Mouse (Mus musculus): ENCODE measurements around the gene Gpm6a. TPM values are rescaled to one million over a fixed set of nuclear protein-coding genes. Genes with fewer than 3 reads are reported as not detected.

Gene Gpm6a
- polyA plus RNA-seq, 1 experiment from 2014 or later = 6.3 TPM

DNA sequence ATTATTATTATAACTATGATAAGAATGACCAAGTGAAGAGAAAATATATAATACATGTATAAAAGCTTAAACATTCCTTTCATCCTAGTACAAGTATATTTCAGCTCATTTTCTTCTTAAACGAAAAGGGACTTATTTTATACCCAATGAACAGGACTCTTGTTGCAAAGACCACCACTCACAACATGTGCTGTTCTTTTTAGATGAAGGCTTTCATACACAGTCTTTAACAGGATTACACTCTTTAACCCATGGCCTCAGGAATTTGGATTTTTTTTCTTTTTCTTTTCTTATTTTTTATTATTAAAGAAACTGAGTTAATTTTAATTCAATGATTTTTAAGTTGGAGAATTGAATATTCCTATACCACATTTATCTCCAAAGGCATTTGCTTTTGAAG, 20.4 kb downstream of the Gpm6a start:
- Histone ChIP-seq H3K4me1 (no peaks in the 10 kb centered on the region), H3K4me3 (no peak overlapping the region), H3K27me3 (ENCODE audit: insufficient read depth, poor library complexity, severe bottlenecking) (no peaks in the 10 kb centered on the region), H3K9me3 (no peaks in the 10 kb centered on the region), H3K27ac (no peak overlapping the region), H3K36me3 (no peaks in the 10 kb centered on the region)
- no peak for DNase-seq (ENCODE audit: low spot score)
- whole genome bisulfite sequencing = 78% methylated on average over 1 of the region's 1 CpGs

DNA sequence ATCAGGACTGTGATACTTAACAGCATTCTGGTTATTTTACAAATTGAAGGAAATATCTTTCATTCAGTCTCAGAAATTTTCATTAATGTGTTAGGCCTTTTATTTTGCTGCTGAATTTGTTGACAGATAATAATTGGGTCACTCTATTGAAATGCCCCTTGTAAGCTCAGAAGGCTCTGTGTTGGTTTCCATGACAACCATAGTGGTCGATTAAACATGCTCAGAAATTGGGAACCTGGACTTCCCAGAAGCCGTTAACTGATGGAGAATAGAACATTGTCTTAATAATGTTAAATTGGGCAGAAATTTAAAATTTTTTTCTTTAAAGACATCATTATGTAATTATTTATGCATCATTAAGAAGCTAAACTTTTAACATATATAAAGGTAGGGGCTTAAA, 20.9 kb downstream of the Gpm6a start:
- Histone ChIP-seq H3K4me3 (no peak overlapping the region), H3K36me3 (no peaks in the 10 kb centered on the region), H3K27ac (no peak overlapping the region), H3K9me3 (no peaks in the 10 kb centered on the region), H3K4me1 (no peaks in the 10 kb centered on the region), H3K27me3 (ENCODE audit: insufficient read depth, poor library complexity, severe bottlenecking) (no peaks in the 10 kb centered on the region)
- DNase-seq (ENCODE audit: low spot score) = no peak
- WGBS = 67% methylated on average over 2 of the region's 2 CpGs

GRCm38 (mm10) chr8:54975927-54976326, 21.3 kb downstream of the Gpm6a start:
- Histone ChIP-seq H3K27ac (no peak overlapping the region), H3K4me3 (no peak overlapping the region)
- 89% methylated on average over 2 of the region's 2 CpGs for WGBS

GRCm38 (mm10) chr8:54976663-54977062, 22.0 kb downstream of the Gpm6a start:
- H3K27me3 ChIP-seq (ENCODE audit: insufficient read depth, poor library complexity, severe bottlenecking) = no peaks in the 10 kb centered on the region

More at GRCm38 (mm10) chr8:54975927-54976326, 21.3 kb downstream of the Gpm6a start:
- H3K9me3 ChIP-seq = no peaks in the 10 kb centered on the region
- DNase-seq (ENCODE audit: low spot score) = no peak
- H3K4me1 ChIP-seq = no peaks in the 10 kb centered on the region
- H3K36me3 ChIP-seq = no peaks in the 10 kb centered on the region
- no peaks in the 10 kb centered on the region for H3K27me3 ChIP-seq (ENCODE audit: insufficient read depth, poor library complexity, severe bottlenecking)

GRCm38 (mm10) chr8:54986791-54987190, 32.1 kb downstream of the Gpm6a start:
- Histone ChIP-seq H3K27ac (no peak overlapping the region), H3K27me3 (ENCODE audit: insufficient read depth, poor library complexity, severe bottlenecking) (no peaks in the 10 kb centered on the region), H3K4me3 (no peak overlapping the region), H3K9me3 (no peaks in the 10 kb centered on the region), H3K36me3 (no peaks in the 10 kb centered on the region), H3K4me1 (no peaks in the 10 kb centered on the region)
- WGBS = 60% methylated on average over 2 of the region's 2 CpGs
- no peak for DNase-seq (ENCODE audit: low spot score)

More at GRCm38 (mm10) chr8:54976663-54977062, 22.0 kb downstream of the Gpm6a start:
- no peak overlapping the region for H3K4me3 ChIP-seq
- no peaks in the 10 kb centered on the region for H3K36me3 ChIP-seq
- no peaks in the 10 kb centered on the region for H3K9me3 ChIP-seq
- no peaks in the 10 kb centered on the region for H3K4me1 ChIP-seq
- WGBS = 51% methylated on average over 1 of the region's 1 CpGs
- DNase-seq (ENCODE audit: low spot score) = no peak
- no peak overlapping the region for H3K27ac ChIP-seq

DNA sequence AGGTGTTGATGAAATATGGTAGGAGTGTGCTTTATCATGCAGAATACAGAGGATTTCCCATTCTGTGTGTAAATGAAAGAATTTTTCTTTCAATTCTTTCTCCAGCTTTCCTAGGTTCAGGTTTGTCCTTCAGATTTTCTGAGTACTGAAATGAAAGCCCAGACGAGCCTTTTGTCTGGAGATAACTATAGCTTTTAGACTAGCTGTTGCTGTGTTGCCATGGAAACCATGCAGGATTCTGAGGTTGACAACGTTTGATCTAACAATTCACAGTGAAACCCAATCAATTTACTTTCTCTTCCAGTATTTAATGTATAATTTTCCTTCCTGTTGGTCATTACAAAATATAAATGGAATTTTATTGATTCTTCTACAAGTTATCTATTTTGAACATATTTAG, 34.5 kb downstream of the Gpm6a start:
- no peak for DNase-seq (ENCODE audit: low spot score)
- Histone ChIP-seq H3K9me3 (no peaks in the 10 kb centered on the region), H3K36me3 (no peaks in the 10 kb centered on the region), H3K4me3 (no peak overlapping the region), H3K4me1 (no peaks in the 10 kb centered on the region), H3K27me3 (ENCODE audit: insufficient read depth, poor library complexity, severe bottlenecking) (no peaks in the 10 kb centered on the region), H3K27ac (no peak overlapping the region)
- WGBS = 39% methylated on average over 2 of the region's 2 CpGs

DNA sequence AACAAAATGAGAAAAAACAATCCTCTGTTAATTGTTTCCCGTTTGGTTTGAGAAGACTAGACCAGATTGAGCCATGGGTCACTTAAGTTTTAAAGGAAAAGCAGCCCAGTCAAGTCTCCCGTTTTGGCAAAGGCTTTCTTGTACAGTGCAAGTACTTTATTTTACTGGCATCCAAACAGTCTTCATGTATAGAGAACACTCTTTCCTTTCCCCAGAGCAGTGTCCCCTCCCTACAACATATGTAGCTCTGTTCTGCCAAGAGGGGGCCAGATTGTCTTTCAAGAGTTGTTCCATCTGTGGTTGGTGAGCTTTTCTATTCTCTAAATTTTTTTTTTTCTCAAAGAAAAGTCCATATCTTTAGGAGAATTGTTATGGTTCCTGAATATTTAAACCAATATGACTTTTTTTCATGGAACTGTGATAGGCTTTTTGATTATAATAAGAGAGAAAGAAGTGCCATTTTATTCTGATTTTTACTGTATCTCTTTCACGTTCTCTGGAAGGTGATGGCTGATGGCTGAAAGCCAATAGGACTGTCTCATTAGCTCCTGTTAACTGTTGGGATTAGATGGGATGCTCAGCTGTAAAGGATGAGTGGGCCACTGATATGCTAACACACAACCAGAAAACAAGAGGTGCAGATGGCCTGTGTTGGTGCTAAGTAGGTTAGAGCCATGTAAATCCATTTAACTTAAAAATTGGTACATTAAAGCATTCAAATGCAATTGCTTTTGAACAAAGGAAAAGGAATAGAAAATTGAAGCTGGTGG, 37.4 kb downstream of the Gpm6a start:
- no peak overlapping the region for H3K4me3 ChIP-seq
- no peak for DNase-seq (ENCODE audit: low spot score)
- no peaks in the 10 kb centered on the region for H3K36me3 ChIP-seq
- 69% methylated on average over 3 of the region's 3 CpGs for WGBS
- H3K9me3 ChIP-seq = no peaks in the 10 kb centered on the region
- no peaks in the 10 kb centered on the region for H3K4me1 ChIP-seq
- H3K27ac ChIP-seq = no peak overlapping the region
- H3K27me3 ChIP-seq (ENCODE audit: insufficient read depth, poor library complexity, severe bottlenecking) = no peaks in the 10 kb centered on the region

DNA sequence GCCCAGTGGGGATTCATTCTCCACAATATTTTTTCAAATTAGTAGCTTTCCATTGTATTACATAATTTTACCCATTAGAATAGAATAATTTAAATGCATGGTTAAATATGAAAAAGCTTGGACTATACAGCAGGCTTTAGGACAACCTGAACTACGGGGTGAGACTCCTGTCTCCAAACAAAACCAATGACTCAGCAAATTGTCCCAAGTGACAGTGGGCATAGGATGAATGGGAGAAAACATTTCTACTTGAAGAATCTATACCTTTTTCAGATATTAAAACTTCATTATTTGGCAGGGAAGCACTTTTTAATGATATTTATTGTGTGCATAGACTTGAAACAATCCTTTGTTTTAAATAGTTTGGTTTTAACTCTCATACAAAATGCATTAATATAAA, 41.0 kb downstream of the Gpm6a start:
- Histone ChIP-seq H3K4me1 (no peaks in the 10 kb centered on the region), H3K4me3 (no peak overlapping the region), H3K9me3 (no peaks in the 10 kb centered on the region), H3K27ac (no peak overlapping the region), H3K36me3 (no peaks in the 10 kb centered on the region), H3K27me3 (ENCODE audit: insufficient read depth, poor library complexity, severe bottlenecking) (no peaks in the 10 kb centered on the region)
- WGBS = 78% methylated on average over 1 of the region's 1 CpGs
- DNase-seq (ENCODE audit: low spot score) = no peak

DNA sequence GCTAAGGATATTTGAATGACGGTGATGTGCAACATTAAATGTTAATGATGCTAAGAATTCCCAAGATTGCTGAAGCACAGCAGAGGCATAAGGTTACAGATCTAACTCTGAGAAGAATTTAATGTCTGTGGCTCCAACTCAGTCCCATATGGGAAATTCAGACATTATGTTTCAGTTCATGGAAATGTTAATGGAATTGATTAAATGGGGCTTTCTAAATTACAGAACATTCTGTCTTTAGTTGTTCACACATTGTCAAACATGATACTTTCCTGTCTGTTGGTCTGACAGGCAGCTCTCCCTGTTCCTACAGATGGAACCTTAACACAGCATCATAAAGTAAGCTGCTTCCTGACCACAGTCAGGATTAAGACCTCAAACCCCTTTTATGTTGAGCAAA, 47.8 kb downstream of the Gpm6a start:
- no peak overlapping the region for H3K4me3 ChIP-seq
- no peaks in the 10 kb centered on the region for H3K27me3 ChIP-seq (ENCODE audit: insufficient read depth, poor library complexity, severe bottlenecking)
- no peaks in the 10 kb centered on the region for H3K4me1 ChIP-seq
- DNase-seq (ENCODE audit: low spot score) = no peak
- no peaks in the 10 kb centered on the region for H3K9me3 ChIP-seq
- 80% methylated on average over 1 of the region's 1 CpGs for WGBS
- H3K36me3 ChIP-seq = no peaks in the 10 kb centered on the region
- H3K27ac ChIP-seq = no peak overlapping the region

GRCm38 (mm10) chr8:55002946-55003345, 48.3 kb downstream of the Gpm6a start:
- no peaks in the 10 kb centered on the region for H3K9me3 ChIP-seq
- H3K4me1 ChIP-seq = no peaks in the 10 kb centered on the region
- DNase-seq (ENCODE audit: low spot score) = no peak
- WGBS = 48% methylated on average over 2 of the region's 2 CpGs
- H3K27me3 ChIP-seq (ENCODE audit: insufficient read depth, poor library complexity, severe bottlenecking) = no peaks in the 10 kb centered on the region
- H3K4me3 ChIP-seq = no peak overlapping the region
- no peaks in the 10 kb centered on the region for H3K36me3 ChIP-seq
- no peak overlapping the region for H3K27ac ChIP-seq

GRCm38 (mm10) chr8:55012228-55012627, 57.6 kb downstream of the Gpm6a start:
- WGBS = 64% methylated on average over 2 of the region's 2 CpGs
- Histone ChIP-seq H3K4me1 (no peaks in the 10 kb centered on the region), H3K27me3 (ENCODE audit: insufficient read depth, poor library complexity, severe bottlenecking) (no peaks in the 10 kb centered on the region), H3K4me3 (no peak overlapping the region), H3K9me3 (no peaks in the 10 kb centered on the region), H3K36me3 (no peaks in the 10 kb centered on the region), H3K27ac (no peak overlapping the region)
- DNase-seq (ENCODE audit: low spot score) = no peak

- Histone ChIP-seq H3K9me3 (no peaks in the 10 kb centered on the region), H3K4me1 (no peaks in the 10 kb centered on the region), H3K4me3 (no peak overlapping the region), H3K36me3 (no peaks in the 10 kb centered on the region), H3K27ac (no peak overlapping the region), H3K27me3 (ENCODE audit: insufficient read depth, poor library complexity, severe bottlenecking) (no peaks in the 10 kb centered on the region)
- 75% methylated on average over 1 of the region's 1 CpGs for WGBS
- no peak for DNase-seq (ENCODE audit: low spot score)
Observed at GRCm38 (mm10) chr8:55017071-55017470, 62.4 kb downstream of the Gpm6a start.

- H3K27ac ChIP-seq = no peak overlapping the region
- DNase-seq (ENCODE audit: low spot score) = no peak
- WGBS = 69% methylated on average over 10 of the region's 10 CpGs
- H3K27me3 ChIP-seq (ENCODE audit: insufficient read depth, poor library complexity, severe bottlenecking) = no peaks in the 10 kb centered on the region
- H3K4me3 ChIP-seq = no peak overlapping the region
- H3K9me3 ChIP-seq = no peaks in the 10 kb centered on the region
- no peaks in the 10 kb centered on the region for H3K36me3 ChIP-seq
- no peaks in the 10 kb centered on the region for H3K4me1 ChIP-seq
Observed at GRCm38 (mm10) chr8:55025851-55026660, 71.4 kb downstream of the Gpm6a start.
